In genomic region chr4:118620279-118620966, GRCm38 (mm10) we compare ENCODE assay signal across 8 mouse cellular contexts. TPM values are rescaled to one million over a fixed set of nuclear protein-coding genes. Genes with fewer than 3 reads are reported as not detected.
DNase-seq lines count a peak whose midpoint lies in the region; ATAC-seq and TF ChIP-seq lines count a peak whose summit lies in the region.

Gene Cfap57 (minus strand): TSS chr4:118620777.
Gene Ebna1bp2 (plus strand): TSS chr4:118620799.

- peaks cover 9% of the 10 kb centered on the region for H3K9me3 ChIP-seq in embryonic facial prominence, embryonic 14.5 days (ENCODE audit: control insufficient read depth, low read length)
- peaks cover 5% of the 10 kb centered on the region; the same call in 1 of the 2 replicates for H3K9me3 ChIP-seq in limb, embryonic 14.5 days (ENCODE audit: control insufficient read depth, low read length)
- no peaks in the 10 kb centered on the region for H3K9me3 ChIP-seq in midbrain, postnatal 0 days (ENCODE audit: low read length)

- under 1% methylated on average over 38 of the region's 41 CpGs for WGBS in embryonic facial prominence, embryonic 14.5 days
- under 1% methylated on average over 39 of the region's 41 CpGs for WGBS in limb, embryonic 14.5 days
- WGBS in midbrain, postnatal 0 days: under 1% methylated on average over 32 of the region's 41 CpGs

- peak; percentile 97 for DNase-seq in 3T3-L1 (ENCODE audit: low read depth, low spot score)
- peak; percentile 81 to 82 for DNase-seq in adrenal gland, postnatal 4 days (ENCODE audit: low spot score in 2 of 2)
- peak; percentile 97 for DNase-seq in embryonic facial prominence, embryonic 14.5 days (ENCODE audit: low spot score)
- peak; percentile 94 for DNase-seq in heart, adult 8-10 months (ENCODE audit: low spot score)
- DNase-seq in kidney, adult 9 months: peak; percentile 96
- peak; percentile 96 for DNase-seq in limb, embryonic 14.5 days (ENCODE audit: low spot score)
- peak; percentile 97 for DNase-seq in midbrain, postnatal 0 days (ENCODE audit: low spot score)
- DNase-seq in spleen, postnatal 14 days (ENCODE audit: low spot score in 2 of 2): peak; percentile 70 to 84

- H3K4me3 ChIP-seq in embryonic facial prominence, embryonic 14.5 days (ENCODE audit: low read depth, low read length): peak within 1 kb of the TSS; percentile 62
- H3K4me3 ChIP-seq in limb, embryonic 14.5 days (replicated peaks; ENCODE audit: low read length): peak within 1 kb of the TSS; percentile 82
- peak within 1 kb of the TSS; percentile 69 for H3K4me3 ChIP-seq in midbrain, postnatal 0 days (ENCODE audit: low read depth, low read length)

- peaks cover 25% of the 10 kb centered on the region for H3K36me3 ChIP-seq in embryonic facial prominence, embryonic 14.5 days (ENCODE audit: control insufficient read depth, insufficient read depth, low read length)
- H3K36me3 ChIP-seq in limb, embryonic 14.5 days (ENCODE audit: control insufficient read depth, insufficient read depth, low read length): peaks cover 26% of the 10 kb centered on the region
- peaks cover 22% of the 10 kb centered on the region for H3K36me3 ChIP-seq in midbrain, postnatal 0 days (ENCODE audit: insufficient read depth, low read length)

- no peaks in the 10 kb centered on the region for H3K27me3 ChIP-seq in embryonic facial prominence, embryonic 14.5 days (replicated peaks; ENCODE audit: control insufficient read depth, insufficient read depth, low read length)
- no peaks in the 10 kb centered on the region for H3K27me3 ChIP-seq in limb, embryonic 14.5 days (ENCODE audit: control insufficient read depth, insufficient read depth, low read length)
- H3K27me3 ChIP-seq in midbrain, postnatal 0 days (ENCODE audit: insufficient read depth, low read length): no peaks in the 10 kb centered on the region

- H3K9ac ChIP-seq in embryonic facial prominence, embryonic 14.5 days (ENCODE audit: low read depth, low read length): peak within 1 kb of the TSS; percentile 76
- H3K9ac ChIP-seq in limb, embryonic 14.5 days (ENCODE audit: low read depth, low read length, severe bottlenecking): peak within 1 kb of the TSS; percentile 77
- peak within 1 kb of the TSS; percentile 61 for H3K9ac ChIP-seq in midbrain, postnatal 0 days (replicated peaks; ENCODE audit: low read length, poor library complexity, severe bottlenecking)

- H3K27ac ChIP-seq in embryonic facial prominence, embryonic 14.5 days (replicated peaks; ENCODE audit: low read depth, low read length): peak within 1 kb of the TSS; percentile 12; the same call in 1 of the 2 replicates
- peak within 1 kb of the TSS; percentile 58; the same call in 1 of the 2 replicates for H3K27ac ChIP-seq in limb, embryonic 14.5 days (replicated peaks; ENCODE audit: low read depth, low read length)
- peak within 1 kb of the TSS; percentile 60 for H3K27ac ChIP-seq in midbrain, postnatal 0 days (ENCODE audit: low read depth, low read length)

- H3K4me1 ChIP-seq in embryonic facial prominence, embryonic 14.5 days (ENCODE audit: control insufficient read depth, insufficient read depth, low read length): peaks cover 8% of the 10 kb centered on the region
- peaks cover 9% of the 10 kb centered on the region; the same call in 1 of the 2 replicates for H3K4me1 ChIP-seq in limb, embryonic 14.5 days (ENCODE audit: control insufficient read depth, insufficient read depth, low read length)
- H3K4me1 ChIP-seq in midbrain, postnatal 0 days (ENCODE audit: insufficient read depth, low read length): peaks cover 6% of the 10 kb centered on the region; the same call in 1 of the 2 replicates

- no peak for TF ChIP-seq CTCF in midbrain, postnatal 0 days (IDR thresholded peaks at IDR 0.05)

- peak; percentile 93 for ATAC-seq in embryonic facial prominence, embryonic 14.5 days (ENCODE audit: low read depth)
- ATAC-seq in limb, embryonic 14.5 days (ENCODE audit: low FRiP score, low read depth): peak; percentile 93
- peak; percentile 96 for ATAC-seq in midbrain, postnatal 0 days (ENCODE audit: low FRiP score)

- H3K4me2 ChIP-seq in embryonic facial prominence, embryonic 14.5 days (ENCODE audit: low read depth, low read length): peak within 1 kb of the TSS; percentile 93
- H3K4me2 ChIP-seq in limb, embryonic 14.5 days (replicated peaks; ENCODE audit: low read depth, low read length, severe bottlenecking): peak within 1 kb of the TSS; percentile 87
- H3K4me2 ChIP-seq in midbrain, postnatal 0 days (ENCODE audit: low read depth, low read length, poor library complexity, severe bottlenecking): peak within 1 kb of the TSS; percentile 73

- 0 out of 2 replicates have a peak, but pooled peaks have one; percentile 29 for TF ChIP-seq POLR2A in limb, embryonic 14.5 days (IDR thresholded peaks at IDR 0.05; ENCODE audit: borderline replicate concordance, extremely low read depth, insufficient read depth, insufficient read length)

RNA-seq across cellular contexts. Expression of gene Cfap57, which starts in this region (rescaled TPM):
- under 1 TPM; 0.08 to 0.11 TPM for total RNA-seq in adrenal gland, postnatal 4 days (2021)
- 0.38 and 1.4 TPM in 2 replicates for polyA plus RNA-seq in embryonic facial prominence, embryonic 14.5 days (2014; fragmentation: Nextera tagmentation; extraction: Ambion mirVana)
- total RNA-seq in heart, adult 8-10 months (2022): under 1 TPM in 1 of 4 experiments, not detected in 3; 0.06 TPM
- 0.08 and 0.18 TPM in 2 replicates for polyA plus RNA-seq in limb, embryonic 14.5 days (2012; rRNA removed)
- polyA plus RNA-seq in limb, embryonic 14.5 days (2014; fragmentation: Nextera tagmentation; extraction: Ambion mirVana): 0.25 and 0.65 TPM in 2 replicates
- 0.82 and 1.1 TPM in 2 replicates for total RNA-seq in midbrain, postnatal 0 days (2014; rRNA removed)
- polyA plus RNA-seq in midbrain, postnatal 0 days (2015; fragmentation: Nextera tagmentation; extraction: Ambion mirVana): 1.4 TPM in 2 replicates

RNA-seq across cellular contexts. Expression of gene Ebna1bp2, which starts in this region (rescaled TPM):
- total RNA-seq in adrenal gland, postnatal 4 days (2021): 10 to 100 TPM; 72.5 to 84.1 TPM
- polyA plus RNA-seq in embryonic facial prominence, embryonic 14.5 days (2014; fragmentation: Nextera tagmentation; extraction: Ambion mirVana): 148 and 150 TPM in 2 replicates
- total RNA-seq in heart, adult 8-10 months (2022): 10 to 100 TPM; 26.6 to 42.0 (median 37.1) TPM
- polyA plus RNA-seq in limb, embryonic 14.5 days (2012; rRNA removed): 62.1 and 100 TPM in 2 replicates
- polyA plus RNA-seq in limb, embryonic 14.5 days (2014; fragmentation: Nextera tagmentation; extraction: Ambion mirVana): 139 and 148 TPM in 2 replicates
- 29.4 and 40.7 TPM in 2 replicates for total RNA-seq in midbrain, postnatal 0 days (2014; rRNA removed)
- polyA plus RNA-seq in midbrain, postnatal 0 days (2015; fragmentation: Nextera tagmentation; extraction: Ambion mirVana): 76.7 and 83.8 TPM in 2 replicates

Comparison
In these comparisons a context has a peak if more than half of its experiments do, and no peak if none do; other contexts are left out.
1. Peak in every context shown above with its lines: DNase-seq, ATAC-seq, H3K4me3 ChIP-seq and H3K27ac ChIP-seq.